Mouse (Mus musculus): Measurements from ENCODE around the gene Clic1. TPM values are rescaled to one million over a fixed set of nuclear protein-coding genes. Genes with fewer than 3 reads are reported as not detected.

Gene Clic1
- polyA plus RNA-seq, 1 experiment from 2014 or later: 195 TPM

GRCm38 (mm10) chr17:35021842-35022477, 27.8 kb upstream of the Clic1 start:
- H3K4me2 ChIP-seq: no peak overlapping the region
- H3K27me3 ChIP-seq: no peaks in the 10 kb centered on the region
- H3K27ac ChIP-seq: no peak overlapping the region
- H3K9ac ChIP-seq (replicated peaks): no peak overlapping the region; the same call in 1 of the 2 replicates
- H3K4me1 ChIP-seq (replicated peaks): peaks cover 14% of the 10 kb centered on the region
- H3K4me3 ChIP-seq (replicated peaks): no peak overlapping the region
- ATAC-seq (ENCODE audit: insufficient number of reproducible peaks, insufficient read depth, low FRiP score, low TSS enrichment, low read depth): no peak
- peaks cover 3% of the 10 kb centered on the region; the same call in 1 of the 2 replicates for H3K36me3 ChIP-seq
- 74% methylated on average over 6 of the region's 6 CpGs for WGBS
- no peaks in the 10 kb centered on the region for H3K9me3 ChIP-seq

- WGBS: 94% methylated on average over 8 of the region's 8 CpGs
- H3K4me1 ChIP-seq (replicated peaks): peaks cover 20% of the 10 kb centered on the region
- no peak overlapping the region for H3K4me2 ChIP-seq
- no peaks in the 10 kb centered on the region for H3K9me3 ChIP-seq
- no peak overlapping the region for H3K9ac ChIP-seq (replicated peaks)
- no peak overlapping the region for H3K4me3 ChIP-seq (replicated peaks)
- no peak for ATAC-seq (ENCODE audit: insufficient number of reproducible peaks, insufficient read depth, low FRiP score, low TSS enrichment, low read depth)
- no peak overlapping the region for H3K27ac ChIP-seq
- H3K36me3 ChIP-seq: no peaks in the 10 kb centered on the region
- H3K27me3 ChIP-seq: no peaks in the 10 kb centered on the region
These were observed 27.2 kb upstream of the Clic1 start for GRCm38 (mm10) chr17:35022541-35023060.

GRCm38 (mm10) chr17:35023221-35023620, 26.5 kb upstream of the Clic1 start:
- H3K4me2 ChIP-seq: no peak overlapping the region
- no peaks in the 10 kb centered on the region for H3K9me3 ChIP-seq
- H3K4me1 ChIP-seq (replicated peaks): peaks cover 20% of the 10 kb centered on the region
- H3K4me3 ChIP-seq (replicated peaks): no peak overlapping the region
- 0 out of 2 replicates have a peak overlapping the region, but pooled peaks have one; percentile 0 for H3K9ac ChIP-seq (replicated peaks)
- ATAC-seq (ENCODE audit: insufficient number of reproducible peaks, insufficient read depth, low FRiP score, low TSS enrichment, low read depth): no peak
- 80% methylated on average over 5 of the region's 5 CpGs for WGBS
- H3K27ac ChIP-seq: no peak overlapping the region
- no peaks in the 10 kb centered on the region for H3K27me3 ChIP-seq
- no peaks in the 10 kb centered on the region for H3K36me3 ChIP-seq

GRCm38 (mm10) chr17:35023756-35024155, 26.0 kb upstream of the Clic1 start:
- H3K9ac ChIP-seq (replicated peaks): no peak overlapping the region
- H3K36me3 ChIP-seq: no peaks in the 10 kb centered on the region
- H3K4me3 ChIP-seq (replicated peaks): no peak overlapping the region
- H3K9me3 ChIP-seq: no peaks in the 10 kb centered on the region
- WGBS: 71% methylated on average over 4 of the region's 4 CpGs
- peaks cover 20% of the 10 kb centered on the region for H3K4me1 ChIP-seq (replicated peaks)
- no peak overlapping the region for H3K27ac ChIP-seq
- ATAC-seq (ENCODE audit: insufficient number of reproducible peaks, insufficient read depth, low FRiP score, low TSS enrichment, low read depth): no peak
- no peak overlapping the region for H3K4me2 ChIP-seq
- H3K27me3 ChIP-seq: no peaks in the 10 kb centered on the region

- H3K4me3 ChIP-seq (replicated peaks): no peak overlapping the region
- no peak overlapping the region for H3K4me2 ChIP-seq
- no peaks in the 10 kb centered on the region for H3K36me3 ChIP-seq
- H3K27ac ChIP-seq: no peak overlapping the region
- WGBS: 82% methylated on average over 13 of the region's 13 CpGs
- no peaks in the 10 kb centered on the region for H3K27me3 ChIP-seq
- peaks cover 20% of the 10 kb centered on the region for H3K4me1 ChIP-seq (replicated peaks)
- H3K9me3 ChIP-seq: no peaks in the 10 kb centered on the region
- ATAC-seq (ENCODE audit: insufficient number of reproducible peaks, insufficient read depth, low FRiP score, low TSS enrichment, low read depth): no peak
- peak overlapping the region; percentile 45; the same call in 1 of the 2 replicates for H3K9ac ChIP-seq (replicated peaks)
These were observed 25.5 kb upstream of the Clic1 start for GRCm38 (mm10) chr17:35024261-35024660.

- no peaks in the 10 kb centered on the region for H3K27me3 ChIP-seq
- 62% methylated on average over 9 of the region's 10 CpGs for WGBS
- no peak overlapping the region for H3K4me3 ChIP-seq (replicated peaks)
- H3K9me3 ChIP-seq: no peaks in the 10 kb centered on the region
- no peak for ATAC-seq (ENCODE audit: insufficient number of reproducible peaks, insufficient read depth, low FRiP score, low TSS enrichment, low read depth)
- peaks cover 24% of the 10 kb centered on the region for H3K4me1 ChIP-seq (replicated peaks)
- no peak overlapping the region for H3K4me2 ChIP-seq
- peak overlapping the region; percentile 45; the same call in 1 of the 2 replicates for H3K9ac ChIP-seq (replicated peaks)
- no peak overlapping the region for H3K27ac ChIP-seq
- H3K36me3 ChIP-seq: no peaks in the 10 kb centered on the region
These were observed 24.9 kb upstream of the Clic1 start for GRCm38 (mm10) chr17:35024691-35025488.

- Histone ChIP-seq H3K9me3 (no peaks in the 10 kb centered on the region), H3K4me1 (replicated peaks) (peaks cover 23% of the 10 kb centered on the region), H3K27ac (no peak overlapping the region; the same call in 1 of the 2 replicates), H3K27me3 (no peaks in the 10 kb centered on the region), H3K4me3 (replicated peaks) (no peak overlapping the region), H3K9ac (replicated peaks) (no peak overlapping the region), H3K36me3 (no peaks in the 10 kb centered on the region), H3K4me2 (no peak overlapping the region)
- 84% methylated on average over 5 of the region's 5 CpGs for WGBS
- no peak for ATAC-seq (ENCODE audit: insufficient number of reproducible peaks, insufficient read depth, low FRiP score, low TSS enrichment, low read depth)
These were observed 23.6 kb upstream of the Clic1 start for GRCm38 (mm10) chr17:35026206-35026605.

GRCm38 (mm10) chr17:35027277-35028068, 22.3 kb upstream of the Clic1 start, which contains the start of gene Sapcd1:
Gene Sapcd1, minus strand, starts transcription at chr17:35028016.
- H3K27me3 ChIP-seq: no peaks in the 10 kb centered on the region
- H3K4me1 ChIP-seq (replicated peaks): peaks cover 17% of the 10 kb centered on the region
- H3K27ac ChIP-seq: peak within 1 kb of the TSS; percentile 63
- H3K9ac ChIP-seq (replicated peaks): 0 out of 2 replicates have a peak within 1 kb of the TSS, but pooled peaks have one; percentile 8
- H3K4me2 ChIP-seq: peak within 1 kb of the TSS; percentile 18
- H3K4me3 ChIP-seq (replicated peaks): peak within 1 kb of the TSS; percentile 12; the same call in 1 of the 2 replicates
- no peaks in the 10 kb centered on the region for H3K9me3 ChIP-seq
- H3K36me3 ChIP-seq: no peaks in the 10 kb centered on the region
- ATAC-seq (ENCODE audit: insufficient number of reproducible peaks, insufficient read depth, low FRiP score, low TSS enrichment, low read depth): 0 out of 2 replicates have a peak, but pooled peaks have one; percentile 50
- 34% methylated on average over 13 of the region's 13 CpGs for WGBS

- Histone ChIP-seq H3K27me3 (no peaks in the 10 kb centered on the region), H3K4me1 (replicated peaks) (peaks cover 17% of the 10 kb centered on the region)
These were observed 21.5 kb upstream of the Clic1 start for GRCm38 (mm10) chr17:35028315-35028714.

GRCm38 (mm10) chr17:35029691-35030532, 19.9 kb upstream of the Clic1 start:
- peaks cover 17% of the 10 kb centered on the region for H3K4me1 ChIP-seq (replicated peaks)
- H3K27me3 ChIP-seq: no peaks in the 10 kb centered on the region
- no peak for ATAC-seq (ENCODE audit: insufficient number of reproducible peaks, insufficient read depth, low FRiP score, low TSS enrichment, low read depth)
- no peak overlapping the region for H3K4me2 ChIP-seq
- H3K27ac ChIP-seq: no peak overlapping the region
- no peak overlapping the region for H3K9ac ChIP-seq (replicated peaks)
- no peak overlapping the region for H3K4me3 ChIP-seq (replicated peaks)
- H3K36me3 ChIP-seq: no peaks in the 10 kb centered on the region
- H3K9me3 ChIP-seq: no peaks in the 10 kb centered on the region
- 41% methylated on average over 19 of the region's 19 CpGs for WGBS

More at GRCm38 (mm10) chr17:35028315-35028714, 21.5 kb upstream of the Clic1 start:
- H3K9me3 ChIP-seq: no peaks in the 10 kb centered on the region
- 66% methylated on average over 2 of the region's 2 CpGs for WGBS
- no peak overlapping the region for H3K27ac ChIP-seq
- H3K36me3 ChIP-seq: no peaks in the 10 kb centered on the region
- no peak for ATAC-seq (ENCODE audit: insufficient number of reproducible peaks, insufficient read depth, low FRiP score, low TSS enrichment, low read depth)
- no peak overlapping the region for H3K9ac ChIP-seq (replicated peaks)
- H3K4me3 ChIP-seq (replicated peaks): no peak overlapping the region
- no peak overlapping the region for H3K4me2 ChIP-seq

All from limb, embryonic 12.5 days (tissue).